8 mouse cellular contexts compared by ENCODE assay signal in genomic region chr11:101604531-101605453, GRCm38 (mm10). TPM values are rescaled to one million over a fixed set of nuclear protein-coding genes. Genes with fewer than 3 reads are reported as not detected.
A peak's percentile ranks its signal among the peaks of the same experiment; 100 is the strongest.
DNase-seq lines count a peak whose midpoint lies in the region; ATAC-seq and TF ChIP-seq lines count a peak whose summit lies in the region.
"Not testable (repeated sequence)": the region's sequence is repeated elsewhere in the genome, so short reads cannot be mapped to it uniquely, and the experiment has no call there.

No protein-coding gene starts in this region.

- not testable (repeated sequence) for H3K27ac ChIP-seq in embryonic fibroblast, embryonic 13.5 days (ENCODE audit: insufficient read depth, low read length)
- peak overlapping the region in 1 of 2 experiments; percentile 82; a peak in 2 of 4 replicates for H3K27ac ChIP-seq in heart, embryonic 14.5 days (replicated peaks in 1 of 2; ENCODE audit: control insufficient read depth in 1 of 2, insufficient read depth in 1 of 2, low read depth in 2 of 2, low read length in 2 of 2)
- H3K27ac ChIP-seq in kidney, embryonic 16.5 days (ENCODE audit: low read length): peak overlapping the region; percentile 65; the same call in 1 of the 2 replicates
- H3K27ac ChIP-seq in liver, embryonic 15.5 days (replicated peaks): peak overlapping the region; percentile 87
- peak overlapping the region; percentile 77 for H3K27ac ChIP-seq in stomach, embryonic 15.5 days

- H3K27me3 ChIP-seq in heart, embryonic 14.5 days (ENCODE audit: control insufficient read depth, insufficient read depth, low read length); kidney, embryonic 16.5 days (ENCODE audit: insufficient read depth, low read length); stomach, embryonic 15.5 days (replicated peaks): not testable (repeated sequence)
- peaks cover 18% of the 10 kb centered on the region for H3K27me3 ChIP-seq in liver, embryonic 15.5 days

- H3K4me2 ChIP-seq in heart, embryonic 14.5 days (ENCODE audit: low read length): peak overlapping the region; percentile 59
- peak overlapping the region; percentile 54 for H3K4me2 ChIP-seq in kidney, embryonic 16.5 days (replicated peaks; ENCODE audit: low read depth, low read length)
- H3K4me2 ChIP-seq in liver, embryonic 15.5 days: peak overlapping the region; percentile 64
- H3K4me2 ChIP-seq in stomach, embryonic 15.5 days: peak overlapping the region; percentile 48

- peak overlapping the region; percentile 15; the same call in 1 of the 2 replicates for H3K4me3 ChIP-seq in embryonic fibroblast, embryonic 13.5 days (ENCODE audit: insufficient read depth, low read length)
- H3K4me3 ChIP-seq in heart, embryonic 14.5 days (ENCODE audit: control insufficient read depth in 1 of 2, insufficient read depth in 1 of 2, low read depth in 1 of 2, low read length in 2 of 2): peak overlapping the region; percentile 24 to 34; a peak in 3 of 4 replicates
- peak overlapping the region; percentile 37 for H3K4me3 ChIP-seq in kidney, embryonic 16.5 days (ENCODE audit: low read length)
- peak overlapping the region; percentile 42 for H3K4me3 ChIP-seq in liver, embryonic 15.5 days (replicated peaks)
- peak overlapping the region; percentile 29 for H3K4me3 ChIP-seq in stomach, embryonic 15.5 days (replicated peaks)

- H3K4me1 ChIP-seq in embryonic fibroblast, embryonic 13.5 days (ENCODE audit: control insufficient read depth, insufficient read depth, low read length); heart, embryonic 14.5 days (ENCODE audit: control insufficient read depth in 2 of 2, insufficient read depth in 2 of 2, low read length in 2 of 2); kidney, embryonic 16.5 days (ENCODE audit: insufficient read depth, low read length); liver, embryonic 15.5 days (replicated peaks); stomach, embryonic 15.5 days: not testable (repeated sequence)

- DNase-seq in CD4-positive, CD25-positive, alpha-beta regulatory T cell, adult 2 months (ENCODE audit: low read depth, low spot score): peak; percentile 87
- peak; percentile 90 for DNase-seq in brain, embryonic 14.5 days (ENCODE audit: low read depth)
- DNase-seq in neural tube, embryonic 10.5 days (ENCODE audit: extremely low spot score, low spot score): peak; percentile 76

- TF ChIP-seq CTCF in brain, embryonic 14.5 days (IDR thresholded peaks at IDR 0.05; ENCODE audit: borderline replicate concordance, extremely low read depth, insufficient read depth, insufficient read length); embryonic fibroblast, embryonic 13.5 days (IDR thresholded peaks at IDR 0.05; ENCODE audit: borderline replicate concordance, insufficient read depth, low read length): not testable (repeated sequence)

- not testable (repeated sequence) for H3K36me3 ChIP-seq in heart, embryonic 14.5 days (ENCODE audit: control insufficient read depth, insufficient read depth, low read length); kidney, embryonic 16.5 days (ENCODE audit: insufficient read depth, low read length); liver, embryonic 15.5 days (replicated peaks); stomach, embryonic 15.5 days

- TF ChIP-seq POLR2A in brain, embryonic 14.5 days (IDR thresholded peaks at IDR 0.05; ENCODE audit: borderline replicate concordance, extremely low read depth, insufficient read depth, insufficient read length, poor library complexity, severe bottlenecking): 0 out of 2 replicates have a peak, but pooled peaks have one; percentile 15
- TF ChIP-seq POLR2A in embryonic fibroblast, embryonic 13.5 days (IDR thresholded peaks at IDR 0.05; ENCODE audit: low read depth, low read length): peak; percentile 88

- peak; percentile 59 for ATAC-seq in heart, embryonic 14.5 days (ENCODE audit: insufficient number of reproducible peaks, insufficient read depth, low FRiP score, low read depth)
- peak; percentile 87 for ATAC-seq in kidney, embryonic 16.5 days (ENCODE audit: low FRiP score, low TSS enrichment)
- peak; percentile 82 for ATAC-seq in liver, embryonic 15.5 days (ENCODE audit: insufficient read depth)
- ATAC-seq in stomach, embryonic 15.5 days (ENCODE audit: insufficient read depth, low FRiP score, low read depth): peak; percentile 82; the same call in 1 of the 2 replicates

- not testable (repeated sequence) for H3K9me3 ChIP-seq in heart, embryonic 14.5 days (ENCODE audit: control insufficient read depth, low read length); kidney, embryonic 16.5 days (ENCODE audit: low read length); liver, embryonic 15.5 days (replicated peaks); stomach, embryonic 15.5 days

- 1% methylated on average over 30 of the region's 30 CpGs for WGBS in heart, embryonic 14.5 days
- WGBS in kidney, embryonic 16.5 days: under 1% methylated on average over 30 of the region's 30 CpGs
- under 1% methylated on average over 30 of the region's 30 CpGs for WGBS in liver, embryonic 15.5 days (ENCODE audit: insufficient replicate concordance)
- 2% methylated on average over 30 of the region's 30 CpGs for whole genome bisulfite sequencing in stomach, embryonic 15.5 days

- H3K9ac ChIP-seq in heart, embryonic 14.5 days (ENCODE audit: low read length): peak overlapping the region; percentile 51; the same call in 1 of the 2 replicates
- peak overlapping the region; percentile 33; the same call in 1 of the 2 replicates for H3K9ac ChIP-seq in kidney, embryonic 16.5 days (replicated peaks; ENCODE audit: low read length)
- H3K9ac ChIP-seq in liver, embryonic 15.5 days; stomach, embryonic 15.5 days: not testable (repeated sequence)

RNA-seq across cellular contexts. Expression of gene Gm11634, which starts 5.7 kb away (rescaled TPM):
- polyA plus RNA-seq in brain, embryonic 14.5 days (2012; rRNA removed): not detected in 2 replicates
- polyA plus RNA-seq in embryonic fibroblast, embryonic 13.5 days (2011; ENCODE audit: insufficient read length, low read depth, missing spikeins): not detected in 2 replicates
- polyA plus RNA-seq in heart, embryonic 14.5 days (2014; fragmentation: Nextera tagmentation; extraction: Ambion mirVana): not detected in 2 replicates
- polyA plus RNA-seq in kidney, embryonic 16.5 days (2015; fragmentation: Nextera tagmentation; extraction: Ambion mirVana): not detected in 2 replicates
- polyA plus RNA-seq in liver, embryonic 15.5 days (2015; fragmentation: Nextera tagmentation; extraction: Ambion mirVana): 0.16 TPM in 1 of 2 replicates, not detected in the other
- not detected in 2 replicates for polyA plus RNA-seq in stomach, embryonic 15.5 days (2015; fragmentation: Nextera tagmentation; extraction: Ambion mirVana)

RNA-seq across cellular contexts. Expression of gene Rdm1, which starts 22.2 kb away (rescaled TPM):
- polyA plus RNA-seq in brain, embryonic 14.5 days (2012; rRNA removed): 13.7 and 25.0 TPM in 2 replicates
- 10.8 and 18.1 TPM in 2 replicates for polyA plus RNA-seq in embryonic fibroblast, embryonic 13.5 days (2011; ENCODE audit: insufficient read length, low read depth, missing spikeins)
- polyA plus RNA-seq in heart, embryonic 14.5 days (2014; fragmentation: Nextera tagmentation; extraction: Ambion mirVana): 42.4 and 48.4 TPM in 2 replicates
- 41.7 and 43.1 TPM in 2 replicates for polyA plus RNA-seq in kidney, embryonic 16.5 days (2015; fragmentation: Nextera tagmentation; extraction: Ambion mirVana)
- 10.7 and 12.1 TPM in 2 replicates for polyA plus RNA-seq in liver, embryonic 15.5 days (2015; fragmentation: Nextera tagmentation; extraction: Ambion mirVana)
- polyA plus RNA-seq in stomach, embryonic 15.5 days (2015; fragmentation: Nextera tagmentation; extraction: Ambion mirVana): 37.6 and 39.6 TPM in 2 replicates

RNA-seq across cellular contexts. Expression of gene Tmem106a, which starts 22.8 kb away (rescaled TPM):
- 3.6 and 5.3 TPM in 2 replicates for polyA plus RNA-seq in brain, embryonic 14.5 days (2012; rRNA removed)
- polyA plus RNA-seq in embryonic fibroblast, embryonic 13.5 days (2011; ENCODE audit: insufficient read length, low read depth, missing spikeins): 13.3 and 15.6 TPM in 2 replicates
- polyA plus RNA-seq in heart, embryonic 14.5 days (2014; fragmentation: Nextera tagmentation; extraction: Ambion mirVana): 3.6 and 4.1 TPM in 2 replicates
- polyA plus RNA-seq in kidney, embryonic 16.5 days (2015; fragmentation: Nextera tagmentation; extraction: Ambion mirVana): 7.0 and 8.2 TPM in 2 replicates
- 7.7 and 7.8 TPM in 2 replicates for polyA plus RNA-seq in liver, embryonic 15.5 days (2015; fragmentation: Nextera tagmentation; extraction: Ambion mirVana)
- 9.8 and 10.1 TPM in 2 replicates for polyA plus RNA-seq in stomach, embryonic 15.5 days (2015; fragmentation: Nextera tagmentation; extraction: Ambion mirVana)

RNA-seq across cellular contexts. Expression of gene Nbr1, which starts 52.8 kb away (rescaled TPM):
- 118 and 119 TPM in 2 replicates for polyA plus RNA-seq in brain, embryonic 14.5 days (2012; rRNA removed)
- 126 and 209 TPM in 2 replicates for polyA plus RNA-seq in embryonic fibroblast, embryonic 13.5 days (2011; ENCODE audit: insufficient read length, low read depth, missing spikeins)
- polyA plus RNA-seq in heart, embryonic 14.5 days (2014; fragmentation: Nextera tagmentation; extraction: Ambion mirVana): 62.6 and 70.0 TPM in 2 replicates
- polyA plus RNA-seq in kidney, embryonic 16.5 days (2015; fragmentation: Nextera tagmentation; extraction: Ambion mirVana): 84.7 and 90.0 TPM in 2 replicates
- 39.5 and 49.8 TPM in 2 replicates for polyA plus RNA-seq in liver, embryonic 15.5 days (2015; fragmentation: Nextera tagmentation; extraction: Ambion mirVana)
- 56.4 and 68.3 TPM in 2 replicates for polyA plus RNA-seq in stomach, embryonic 15.5 days (2015; fragmentation: Nextera tagmentation; extraction: Ambion mirVana)

RNA-seq across cellular contexts. Expression of gene Brca1, which starts 53.0 kb away (rescaled TPM):
- polyA plus RNA-seq in brain, embryonic 14.5 days (2012; rRNA removed): 4.1 and 5.5 TPM in 2 replicates
- polyA plus RNA-seq in embryonic fibroblast, embryonic 13.5 days (2011; ENCODE audit: insufficient read length, low read depth, missing spikeins): 9.2 and 11.2 TPM in 2 replicates
- polyA plus RNA-seq in heart, embryonic 14.5 days (2014; fragmentation: Nextera tagmentation; extraction: Ambion mirVana): 7.5 and 8.3 TPM in 2 replicates
- polyA plus RNA-seq in kidney, embryonic 16.5 days (2015; fragmentation: Nextera tagmentation; extraction: Ambion mirVana): 12.5 and 14.9 TPM in 2 replicates
- 11.5 and 12.5 TPM in 2 replicates for polyA plus RNA-seq in liver, embryonic 15.5 days (2015; fragmentation: Nextera tagmentation; extraction: Ambion mirVana)
- 9.7 and 11.8 TPM in 2 replicates for polyA plus RNA-seq in stomach, embryonic 15.5 days (2015; fragmentation: Nextera tagmentation; extraction: Ambion mirVana)
